Mouse (Mus musculus): ENCODE measurements around the gene Rfesd. TPM values are rescaled to one million over a fixed set of nuclear protein-coding genes. Genes with fewer than 3 reads are reported as not detected.

Rfesd gene
- polyA plus RNA-seq (2014; fragmentation: Illumina TruSeq; extraction: RNeasy Lipid Tissue Mini Kit (QIAGEN cat#74804); ENCODE audit: low read depth, low replicate concordance): 55.5 TPM

GRCm38 (mm10) chr13:76017974-76018843 is at the start of gene Rfesd:
TSS of gene Rfesd (minus strand) at chr13:76018719.

GRCm38 (mm10) chr13:76056896-76057266 is 38.4 kb upstream of the Rfesd start, which contains the start of gene Gpr150:
TSS of gene Gpr150 (minus strand) at chr13:76056996.

DNA sequence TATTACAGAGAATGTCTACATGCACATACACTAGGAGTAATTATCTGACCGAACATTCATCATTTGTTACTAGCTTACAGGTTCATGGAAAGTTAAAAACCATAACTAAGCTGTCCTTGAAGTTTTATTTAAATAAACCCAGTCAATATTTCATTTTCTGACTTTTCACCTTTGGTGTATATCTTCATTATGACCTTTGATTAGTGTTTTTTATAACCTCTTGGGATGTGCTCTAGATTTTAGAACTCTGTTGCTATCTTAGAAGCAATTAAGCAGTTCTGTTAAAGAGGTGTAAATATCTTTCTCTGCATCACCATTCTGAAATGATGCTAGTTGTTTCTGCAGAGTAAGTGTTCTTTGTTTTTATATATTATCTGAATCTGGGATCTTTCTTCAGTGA is 51.7 kb downstream of the Rfesd start, which contains the start of gene Spata9:
Gene Spata9 (plus strand): TSS at position 301 of the 400 bp plus-strand sequence.

Other genes with a start within 250 kb of the Rfesd start
- gene Glrx, start 178.9 kb downstream of the Rfesd start, polyA plus RNA-seq (2014; fragmentation: Illumina TruSeq; extraction: RNeasy Lipid Tissue Mini Kit (QIAGEN cat#74804); ENCODE audit: low read depth, low replicate concordance): 66.1 TPM
- 6.0 TPM for gene Rhobtb3, start 74.8 kb downstream of the Rfesd start, polyA plus RNA-seq (2014; fragmentation: Illumina TruSeq; extraction: RNeasy Lipid Tissue Mini Kit (QIAGEN cat#74804); ENCODE audit: low read depth, low replicate concordance)
- not detected for gene Spata9, start 51.6 kb downstream of the Rfesd start, polyA plus RNA-seq (2014; fragmentation: Illumina TruSeq; extraction: RNeasy Lipid Tissue Mini Kit (QIAGEN cat#74804); ENCODE audit: low read depth, low replicate concordance)
- not detected for gene Gpr150, start 38.3 kb upstream of the Rfesd start, polyA plus RNA-seq (2014; fragmentation: Illumina TruSeq; extraction: RNeasy Lipid Tissue Mini Kit (QIAGEN cat#74804); ENCODE audit: low read depth, low replicate concordance)
- 17.6 TPM for gene Arsk, start 79.9 kb upstream of the Rfesd start, polyA plus RNA-seq (2014; fragmentation: Illumina TruSeq; extraction: RNeasy Lipid Tissue Mini Kit (QIAGEN cat#74804); ENCODE audit: low read depth, low replicate concordance)
- 11.8 TPM for gene Ttc37, start 80.0 kb upstream of the Rfesd start, polyA plus RNA-seq (2014; fragmentation: Illumina TruSeq; extraction: RNeasy Lipid Tissue Mini Kit (QIAGEN cat#74804); ENCODE audit: low read depth, low replicate concordance)